Mouse (Mus musculus) kidney, postnatal 14 days (tissue): Measurements from ENCODE around the gene Nubpl.

Experiments used
- DNase-seq: peaks from one replicate; pipeline ENCODE4 v3.0.0; 2022; ENCODE audit warnings: mixed read lengths

Gene Nubpl

GRCm38 (mm10) chr12:52248531-52248930 lies 151.0 kb downstream of the Nubpl start:
- no peak for DNase-seq

GRCm38 (mm10) chr12:52254089-52254488 lies 156.6 kb downstream of the Nubpl start:
- no peak for DNase-seq

- no peak for DNase-seq
Measured at GRCm38 (mm10) chr12:52268131-52268530, 170.6 kb downstream of the Nubpl start.

- no peak for DNase-seq
Measured at GRCm38 (mm10) chr12:52272828-52273227, 175.3 kb downstream of the Nubpl start.

- DNase-seq: no peak
Measured at GRCm38 (mm10) chr12:52276320-52276719, 178.8 kb downstream of the Nubpl start.

- DNase-seq: no peak
Measured at GRCm38 (mm10) chr12:52281232-52281631, 183.7 kb downstream of the Nubpl start.

GRCm38 (mm10) chr12:52284471-52284870 lies 186.9 kb downstream of the Nubpl start:
- DNase-seq: no peak

- DNase-seq: no peak
Measured at GRCm38 (mm10) chr12:52286802-52287201, 189.3 kb downstream of the Nubpl start.

GRCm38 (mm10) chr12:52288537-52288936 lies 191.0 kb downstream of the Nubpl start:
- peak; percentile 89 for DNase-seq

- no peak for DNase-seq
Measured at GRCm38 (mm10) chr12:52288941-52289567, 191.5 kb downstream of the Nubpl start.

- no peak for DNase-seq
Measured at GRCm38 (mm10) chr12:52289594-52289993, 192.1 kb downstream of the Nubpl start.

GRCm38 (mm10) chr12:52293931-52294330 lies 196.4 kb downstream of the Nubpl start:
- no peak for DNase-seq

GRCm38 (mm10) chr12:52297988-52298387 lies 200.5 kb downstream of the Nubpl start:
- no peak for DNase-seq

- no peak for DNase-seq
Measured at GRCm38 (mm10) chr12:52298683-52299082, 201.1 kb downstream of the Nubpl start.

GRCm38 (mm10) chr12:52302961-52303360 lies 205.4 kb downstream of the Nubpl start:
- DNase-seq: no peak

- no peak for DNase-seq
Measured at GRCm38 (mm10) chr12:52306348-52306747, 208.8 kb downstream of the Nubpl start.

GRCm38 (mm10) chr12:52307331-52307982 lies 209.9 kb downstream of the Nubpl start:
- no peak for DNase-seq

GRCm38 (mm10) chr12:52308628-52309027 lies 211.1 kb downstream of the Nubpl start:
- DNase-seq: no peak

GRCm38 (mm10) chr12:52314818-52315217 lies 217.3 kb downstream of the Nubpl start:
- DNase-seq: no peak

GRCm38 (mm10) chr12:52317635-52318034 lies 220.1 kb downstream of the Nubpl start:
- DNase-seq: no peak

- DNase-seq: peak; percentile 21
Measured at GRCm38 (mm10) chr12:52318426-52318825, 220.9 kb downstream of the Nubpl start.

- no peak for DNase-seq
Measured at GRCm38 (mm10) chr12:52319156-52319555, 221.6 kb downstream of the Nubpl start.

- no peak for DNase-seq
Measured at GRCm38 (mm10) chr12:52328488-52328887, 231.0 kb downstream of the Nubpl start.

- no peak for DNase-seq
Measured at GRCm38 (mm10) chr12:52335142-52335765, 237.7 kb downstream of the Nubpl start.
